Mouse (Mus musculus): ENCODE results near the gene Pdzk1. TPM values are rescaled to one million over a fixed set of nuclear protein-coding genes. Genes with fewer than 3 reads are reported as not detected.
A peak's percentile ranks its signal among the peaks of the same experiment; 100 is the strongest.

Pdzk1 gene
- total RNA-seq, 2 experiments from 2014 or later, result not detected

GRCm38 (mm10) chr3:96880385-96880784 lies 51.3 kb downstream of the Pdzk1 start:
- intact Hi-C loops (cut with DNase I), result no loop called here
- no peak for DNase-seq

DNA sequence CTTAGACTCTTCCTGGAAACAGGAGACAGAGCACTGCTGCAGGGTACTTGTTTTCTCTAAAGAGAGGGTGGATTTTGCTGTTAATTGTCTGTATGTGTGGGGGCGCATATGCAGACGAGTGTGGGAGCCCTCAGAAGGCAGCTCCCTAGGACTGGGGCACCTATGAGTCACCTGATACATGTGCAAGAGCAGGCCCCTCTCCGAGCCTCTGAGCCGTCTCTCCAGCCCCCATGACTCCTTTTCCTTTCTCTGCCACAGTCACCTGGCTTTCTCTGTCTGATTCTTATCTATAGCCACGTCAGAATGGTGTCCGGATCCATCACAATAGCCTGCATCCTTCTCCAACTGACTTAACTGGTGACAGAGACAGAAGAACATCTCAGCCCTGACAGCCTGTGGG lies 52.5 kb downstream of the Pdzk1 start:
- no peak for DNase-seq
- intact Hi-C loops (cut with DNase I), result no loop called here

GRCm38 (mm10) chr3:96882061-96882849 lies 53.2 kb downstream of the Pdzk1 start:
- intact Hi-C loops (cut with DNase I), result no loop called here

GRCm38 (mm10) chr3:96883690-96884089 lies 54.6 kb downstream of the Pdzk1 start:
- no peak for DNase-seq
- intact Hi-C loops (cut with DNase I), result no loop called here

More at GRCm38 (mm10) chr3:96882061-96882849, 53.2 kb downstream of the Pdzk1 start:
- no peak for DNase-seq

GRCm38 (mm10) chr3:96902336-96902999 lies 73.4 kb downstream of the Pdzk1 start:
- intact Hi-C loops (cut with DNase I), result no loop called here
- DNase-seq, result no peak

DNA sequence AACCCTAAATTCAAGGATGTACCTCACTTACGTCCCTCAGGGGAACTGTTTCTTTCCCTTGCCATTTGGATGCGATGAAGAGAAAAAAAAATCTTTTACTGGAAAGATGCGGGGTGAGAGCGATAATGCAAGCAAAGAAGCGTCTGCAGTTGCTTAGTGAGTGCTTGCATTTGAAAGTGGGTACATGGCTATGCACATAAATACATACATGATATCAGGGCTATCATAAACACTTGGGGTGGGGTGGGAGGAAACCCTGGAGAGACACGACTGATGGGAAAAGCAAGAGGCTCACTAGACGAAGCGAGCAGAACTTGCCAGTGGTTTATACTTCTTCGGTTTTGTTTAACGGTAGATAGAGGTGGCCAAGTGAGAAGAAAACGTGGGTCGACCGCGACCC lies 75.3 kb downstream of the Pdzk1 start, which contains the start of gene Gja5:
TSS of gene Gja5 (plus strand) at position 301 of the 400 bp plus-strand sequence.
- intact Hi-C loops (cut with DNase I), result no loop called here
- no peak for DNase-seq

GRCm38 (mm10) chr3:96904851-96905541 lies 75.9 kb downstream of the Pdzk1 start, which contains the start of gene Gpr89:
Gene Gpr89, minus strand, starts transcription at chr3:96905346.
- intact Hi-C loops (cut with DNase I), result no loop called here
- DNase-seq, result peak; percentile 94

DNA sequence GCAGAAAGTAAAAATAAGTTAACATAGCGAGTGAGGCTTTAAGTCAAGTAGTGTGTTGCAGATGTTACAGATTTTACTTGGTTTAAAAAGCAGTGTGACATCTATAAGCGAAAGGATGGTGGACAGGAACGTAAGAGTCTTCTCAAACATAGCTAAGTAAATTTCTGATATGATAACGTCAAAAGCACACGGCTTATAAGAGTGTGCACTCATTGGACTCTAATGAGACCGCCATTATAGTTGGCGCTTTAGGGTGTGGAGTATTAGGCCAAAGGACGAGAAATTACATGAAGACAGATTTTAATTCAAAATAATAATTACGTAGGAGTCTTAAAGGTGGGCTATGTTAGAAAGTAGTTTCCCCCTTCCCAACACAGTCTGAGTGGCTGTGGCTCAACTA lies 76.5 kb downstream of the Pdzk1 start:
- intact Hi-C loops (cut with DNase I), result no loop called here
- DNase-seq, result no peak

Other genes starting within 250 kb of the Pdzk1 start
- gene Polr3gl, start 235.1 kb upstream of the Pdzk1 start, total RNA-seq (2021), result 10 to 100 TPM; 28.0 to 28.1 TPM
- 10 to 100 TPM; 32.3 to 33.0 TPM for gene Ankrd34a, start 232.6 kb upstream of the Pdzk1 start, total RNA-seq (2021)
- 10 to 100 TPM; 55.2 to 64.1 TPM for gene Lix1l, start 228.1 kb upstream of the Pdzk1 start, total RNA-seq (2021)
- gene Rbm8a, start 199.4 kb upstream of the Pdzk1 start, total RNA-seq (2021), result 10 to 100 TPM; 56.5 to 66.6 TPM
- gene Pex11b, start 193.9 kb upstream of the Pdzk1 start, total RNA-seq (2021), result 10 to 100 TPM; 43.4 to 44.0 TPM
- under 1 TPM; 0.40 to 0.52 TPM for gene Gm42957, start 193.8 kb upstream of the Pdzk1 start, total RNA-seq (2021)
- 1 to 10 TPM; 1.4 to 1.5 TPM for gene Itga10, start 183.7 kb upstream of the Pdzk1 start, total RNA-seq (2021)
- 1 to 10 TPM; 6.0 to 7.0 TPM for gene Ankrd35, start 159.2 kb upstream of the Pdzk1 start, total RNA-seq (2021)
- gene Pias3, start 132.9 kb upstream of the Pdzk1 start, total RNA-seq (2021), result 10 to 100 TPM; 31.9 to 36.0 TPM
- gene Nudt17, start 120.7 kb upstream of the Pdzk1 start, total RNA-seq (2021), result 1 to 10 TPM; 5.3 to 5.4 TPM
- gene Polr3c, start 101.7 kb upstream of the Pdzk1 start, total RNA-seq (2021), result 10 to 100 TPM; 27.0 to 28.0 TPM
- 10 to 100 TPM; 44.3 to 50.0 TPM for gene Rnf115, start 101.6 kb upstream of the Pdzk1 start, total RNA-seq (2021)
- gene Cd160, start 67 bp downstream of the Pdzk1 start, total RNA-seq (2021), result not detected
- gene Gja5, start 75.4 kb downstream of the Pdzk1 start, total RNA-seq (2021), result 1 to 10 TPM; 1.4 to 1.7 TPM
- 10 to 100 TPM; 36.0 to 42.8 TPM for gene Gpr89, start 76.1 kb downstream of the Pdzk1 start, total RNA-seq (2021)
- gene Gja8, start 96.7 kb downstream of the Pdzk1 start, total RNA-seq (2021), result not detected